Comparison of ENCODE assay signal across 18 mouse cellular contexts in the genomic region with DNA sequence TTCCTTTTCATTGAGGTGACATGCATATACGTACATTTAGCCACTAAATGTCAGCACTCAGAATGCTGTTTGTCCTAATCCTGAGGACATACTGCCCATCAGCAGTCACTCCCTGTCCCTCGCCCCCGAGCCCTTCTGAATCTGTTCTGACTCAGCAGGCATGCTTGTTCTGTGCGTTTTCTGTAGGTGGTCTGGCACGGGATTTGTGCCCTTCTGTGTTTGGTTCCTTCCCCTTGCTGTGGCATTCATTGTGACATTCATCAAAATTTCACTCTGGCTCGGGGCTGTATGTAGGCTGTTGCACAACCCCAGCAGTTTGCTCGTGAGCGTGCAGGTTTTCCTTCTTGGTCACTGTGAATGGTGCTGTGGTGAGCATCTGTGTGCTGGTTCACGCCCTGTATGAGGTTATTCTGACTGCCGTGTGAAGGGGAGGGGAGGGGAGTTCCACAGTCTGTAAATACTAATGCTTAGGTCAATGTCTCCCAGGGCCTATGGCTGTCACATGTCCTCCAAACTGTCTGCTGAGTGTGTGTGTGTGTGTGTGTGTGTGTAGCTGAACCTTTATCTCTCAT. TPM values are rescaled to one million over a fixed set of nuclear protein-coding genes. Genes with fewer than 3 reads are reported as not detected.
DNase-seq lines count a peak whose midpoint lies in the region; ATAC-seq and TF ChIP-seq lines count a peak whose summit lies in the region.
"Had no signal": no experiment of that assay in that cellular context is flagged by ENCODE, and none has a peak within 500 bp of the region (broad histone marks: within the 10 kb centered on the region; RNA-seq: fewer than 3 reads in every experiment).

No protein-coding gene starts in this region.

- no peaks in the 10 kb centered on the region for H3K9me3 ChIP-seq in liver, postnatal 0 days (ENCODE audit: low read length)
- no peaks in the 10 kb centered on the region for H3K9me3 ChIP-seq in liver, embryonic 11.5 days (ENCODE audit: control insufficient read depth, low read length)
- H3K9me3 ChIP-seq: liver, embryonic 13.5 days; megakaryocyte, embryonic 14.5 days; midbrain, embryonic 15.5 days had no signal

- no peak for TF ChIP-seq CTCF in liver, postnatal 0 days (IDR thresholded peaks at IDR 0.05; ENCODE audit: low read depth)

- H3K4me2 ChIP-seq in liver, postnatal 0 days (ENCODE audit: low read depth, low read length) = no peak overlapping the region
- H3K4me2 ChIP-seq in liver, embryonic 11.5 days = no peak overlapping the region
- H3K4me2 ChIP-seq: liver, embryonic 13.5 days; midbrain, embryonic 15.5 days had no signal

- peak; percentile 56 for ATAC-seq in liver, postnatal 0 days
- no peak for ATAC-seq in liver, embryonic 11.5 days (replicated peaks; ENCODE audit: low FRiP score)
- peak; percentile 73 for ATAC-seq in megakaryocyte, adult 5-6 weeks (ENCODE audit: poor library complexity, severe bottlenecking)
- ATAC-seq: forebrain, embryonic 14.5 days; midbrain, embryonic 15.5 days had no signal

- TF ChIP-seq EP300 in liver, postnatal 0 days (IDR thresholded peaks at IDR 0.05; ENCODE audit: low read depth) = no peak

- no peaks in the 10 kb centered on the region for H3K27me3 ChIP-seq in liver, postnatal 0 days (ENCODE audit: insufficient read depth, low read length)
- H3K27me3 ChIP-seq in liver, embryonic 11.5 days (replicated peaks; ENCODE audit: control insufficient read depth, insufficient read depth, low read length) = no peaks in the 10 kb centered on the region; the same call in 1 of the 2 replicates
- H3K27me3 ChIP-seq: midbrain, embryonic 15.5 days had no signal

- no peak overlapping the region for H3K9ac ChIP-seq in liver, postnatal 0 days (replicated peaks)
- no peak overlapping the region for H3K9ac ChIP-seq in liver, embryonic 11.5 days (ENCODE audit: low read depth, low read length)
- H3K9ac ChIP-seq: liver, embryonic 13.5 days; midbrain, embryonic 15.5 days had no signal

- H3K4me1 ChIP-seq in liver, postnatal 0 days (ENCODE audit: insufficient read depth) = 0 out of 2 replicates have a peak, but pooled peaks cover 3% of the 10 kb centered on the region
- H3K4me1 ChIP-seq in liver, embryonic 11.5 days (replicated peaks; ENCODE audit: control insufficient read depth, insufficient read depth, low read length) = peaks cover 4% of the 10 kb centered on the region; the same call in 1 of the 2 replicates

- DNase-seq in frontal cortex, postnatal 36 days (ENCODE audit: low spot score in 2 of 2) = peak; percentile 32 to 36
- no peak for DNase-seq in frontal cortex, postnatal 25 days (ENCODE audit: low spot score in 2 of 2)
- DNase-seq in liver, postnatal 0 days = no peak
- DNase-seq in liver, embryonic 11.5 days (ENCODE audit: low spot score) = no peak
- peak; percentile 29 for DNase-seq in adipocyte (ENCODE audit: low spot score)
- DNase-seq in yolk sac, embryonic 10.5 days (ENCODE audit: low spot score) = no peak
- no peak for DNase-seq in testis, postnatal 14 days (ENCODE audit: low spot score)
- DNase-seq: cerebellum, adult 11 months; cerebellum, postnatal 14 days; gastrocnemius, adult 2 months; heart, adult 11 months; heart, postnatal 4 days; liver, embryonic 13.5 days; thymus, postnatal 4 days had no signal

- no peaks in the 10 kb centered on the region for H3K36me3 ChIP-seq in liver, postnatal 0 days (replicated peaks; ENCODE audit: insufficient read depth, low read length)
- no peaks in the 10 kb centered on the region; the same call in 1 of the 2 replicates for H3K36me3 ChIP-seq in liver, embryonic 11.5 days (ENCODE audit: control insufficient read depth, insufficient read depth, low read length)
- H3K36me3 ChIP-seq: liver, embryonic 13.5 days had no signal

- 46% methylated on average over 10 of the region's 10 CpGs for WGBS in liver, postnatal 0 days (ENCODE audit: insufficient replicate concordance)
- 71% methylated on average over 10 of the region's 10 CpGs for WGBS in liver, embryonic 11.5 days

- H3K4me3 ChIP-seq in liver, postnatal 0 days (ENCODE audit: low read depth, low read length) = no peak overlapping the region
- no peak overlapping the region for H3K4me3 ChIP-seq in liver, embryonic 11.5 days (ENCODE audit: low read depth, low read length)
- H3K4me3 ChIP-seq: gastrocnemius, adult 2 months; liver, embryonic 13.5 days; megakaryocyte, embryonic 14.5 days; midbrain, embryonic 15.5 days had no signal

- no peak overlapping the region for H3K27ac ChIP-seq in liver, postnatal 0 days (ENCODE audit: low read depth)
- H3K27ac ChIP-seq in liver, embryonic 11.5 days (ENCODE audit: low read depth, low read length) = no peak overlapping the region
- H3K27ac ChIP-seq: gastrocnemius, adult 2 months; liver, embryonic 13.5 days; midbrain, embryonic 15.5 days had no signal

RNA-seq across cellular contexts. Expression of gene Bok, which starts 6.4 kb away (rescaled TPM):
- polyA plus RNA-seq in liver, postnatal 0 days (2015; fragmentation: Nextera tagmentation; extraction: Ambion mirVana) = 6.8 and 7.2 TPM in 2 replicates
- 11.3 and 12.2 TPM in 2 replicates for polyA plus RNA-seq in liver, embryonic 11.5 days (2014; fragmentation: Nextera tagmentation; extraction: Ambion mirVana)
- not detected in 2 replicates for total RNA-seq in megakaryocyte, adult 5-6 weeks (2015)
- not detected in 2 replicates for total RNA-seq in megakaryocyte, adult 5-6 weeks (2017)

RNA-seq across cellular contexts. Expression of gene Stk25, which starts 33.4 kb away (rescaled TPM):
- polyA plus RNA-seq in liver, postnatal 0 days (2015; fragmentation: Nextera tagmentation; extraction: Ambion mirVana) = 39.6 and 41.3 TPM in 2 replicates
- polyA plus RNA-seq in liver, embryonic 11.5 days (2014; fragmentation: Nextera tagmentation; extraction: Ambion mirVana) = 97.7 and 102 TPM in 2 replicates
- 21.4 and 22.7 TPM in 2 replicates for total RNA-seq in megakaryocyte, adult 5-6 weeks (2015)
- total RNA-seq in megakaryocyte, adult 5-6 weeks (2017) = 26.5 and 39.6 TPM in 2 replicates

RNA-seq across cellular contexts. Expression of gene Atg4b, which starts 59.4 kb away (rescaled TPM):
- polyA plus RNA-seq in liver, postnatal 0 days (2015; fragmentation: Nextera tagmentation; extraction: Ambion mirVana) = 48.9 and 51.6 TPM in 2 replicates
- 86.2 and 87.6 TPM in 2 replicates for polyA plus RNA-seq in liver, embryonic 11.5 days (2014; fragmentation: Nextera tagmentation; extraction: Ambion mirVana)
- total RNA-seq in megakaryocyte, adult 5-6 weeks (2015) = 16.6 and 19.9 TPM in 2 replicates
- 34.5 and 36.5 TPM in 2 replicates for total RNA-seq in megakaryocyte, adult 5-6 weeks (2017)

Comparison
In these comparisons a context has a peak if more than half of its experiments do, and no peak if none do; other contexts are left out.
1. DNase-seq: peak in frontal cortex, postnatal 36 days (2 of 2) and adipocyte (single experiment); none in frontal cortex, postnatal 25 days (0 of 2), liver, postnatal 0 days (single experiment), liver, embryonic 11.5 days (single experiment), yolk sac, embryonic 10.5 days (single experiment) and testis, postnatal 14 days (single experiment).